Mouse (Mus musculus): ENCODE results near the gene Osbpl10. TPM values are rescaled to one million over a fixed set of nuclear protein-coding genes. Genes with fewer than 3 reads are reported as not detected.

Gene Osbpl10
- polyA plus RNA-seq, 1 experiment, result not detected

DNA sequence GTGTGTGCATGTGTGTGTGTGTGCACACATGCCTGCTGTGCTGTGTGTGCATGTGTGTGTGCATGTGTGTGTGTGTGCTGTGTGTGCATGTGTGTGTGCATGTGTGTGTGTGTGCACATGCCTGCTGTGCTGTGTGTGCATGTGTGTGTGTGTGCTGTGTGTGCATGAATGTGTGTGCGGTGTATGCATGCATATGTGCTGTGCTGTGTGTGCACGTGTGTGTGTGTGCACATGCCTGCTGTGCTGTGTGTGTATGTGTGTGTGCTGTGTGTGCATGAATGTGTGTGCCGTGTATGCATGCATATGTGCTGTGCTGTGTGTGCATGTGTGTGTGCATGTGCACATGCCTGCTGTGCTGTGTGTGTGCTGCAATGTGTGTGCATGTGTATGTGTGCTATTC, 9.7 kb downstream of the Osbpl10 start:
- no peaks in the 10 kb centered on the region; the same call in 1 of the 2 replicates for H3K4me1 ChIP-seq (ENCODE audit: control insufficient read depth, insufficient read depth, low read length)
- TF ChIP-seq POLR2A (IDR thresholded peaks at IDR 0.05; ENCODE audit: borderline replicate concordance, control insufficient read depth, low read depth, low read length) (no peak), CTCF (IDR thresholded peaks at IDR 0.05; ENCODE audit: control insufficient read depth, insufficient read depth, low read length) (no peak)
- H3K27ac ChIP-seq (ENCODE audit: control insufficient read depth, insufficient read depth, low read depth, low read length, poor library complexity), result no peak overlapping the region
- WGBS, result 92% methylated on average over 3 of the region's 3 CpGs
- no peak overlapping the region for H3K4me3 ChIP-seq (replicated peaks; ENCODE audit: control insufficient read depth, low read depth, low read length)

- 83% methylated on average over 6 of the region's 6 CpGs for WGBS
- no peak overlapping the region for H3K4me3 ChIP-seq (replicated peaks; ENCODE audit: control insufficient read depth, low read depth, low read length)
- no peaks in the 10 kb centered on the region; the same call in 1 of the 2 replicates for H3K4me1 ChIP-seq (ENCODE audit: control insufficient read depth, insufficient read depth, low read length)
- TF ChIP-seq CTCF (IDR thresholded peaks at IDR 0.05; ENCODE audit: control insufficient read depth, insufficient read depth, low read length) (no peak), POLR2A (IDR thresholded peaks at IDR 0.05; ENCODE audit: borderline replicate concordance, control insufficient read depth, low read depth, low read length) (no peak)
- no peak overlapping the region for H3K27ac ChIP-seq (ENCODE audit: control insufficient read depth, insufficient read depth, low read depth, low read length, poor library complexity)
Observed at GRCm38 (mm10) chr9:114988610-114989327, 10.4 kb downstream of the Osbpl10 start.

DNA sequence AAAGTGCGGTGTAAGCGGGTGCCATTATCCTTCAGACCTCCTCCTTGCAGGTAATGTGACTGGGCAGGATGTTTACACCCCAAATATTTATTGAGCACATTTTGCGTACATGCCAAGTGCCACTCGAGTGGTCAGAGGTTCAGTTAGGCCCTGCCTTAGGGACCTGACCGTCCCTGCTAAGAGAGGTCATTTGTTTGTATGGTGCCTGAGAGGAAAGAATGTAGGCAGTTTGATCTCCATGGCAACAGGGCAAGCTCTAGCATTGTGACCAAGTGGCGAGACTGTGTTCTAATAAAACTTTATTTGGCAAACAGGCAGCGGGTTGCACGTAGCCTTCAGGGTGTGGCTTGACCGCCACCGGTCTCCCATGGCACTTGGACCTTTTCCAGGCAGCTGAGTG, 12.1 kb downstream of the Osbpl10 start:
- no peak for TF ChIP-seq POLR2A (IDR thresholded peaks at IDR 0.05; ENCODE audit: borderline replicate concordance, control insufficient read depth, low read depth, low read length)
- no peak for TF ChIP-seq CTCF (IDR thresholded peaks at IDR 0.05; ENCODE audit: control insufficient read depth, insufficient read depth, low read length)
- 88% methylated on average over 10 of the region's 10 CpGs for WGBS
- no peak overlapping the region for H3K27ac ChIP-seq (ENCODE audit: control insufficient read depth, insufficient read depth, low read depth, low read length, poor library complexity)
- no peak overlapping the region for H3K4me3 ChIP-seq (replicated peaks; ENCODE audit: control insufficient read depth, low read depth, low read length)
- no peaks in the 10 kb centered on the region; the same call in 1 of the 2 replicates for H3K4me1 ChIP-seq (ENCODE audit: control insufficient read depth, insufficient read depth, low read length)

DNA sequence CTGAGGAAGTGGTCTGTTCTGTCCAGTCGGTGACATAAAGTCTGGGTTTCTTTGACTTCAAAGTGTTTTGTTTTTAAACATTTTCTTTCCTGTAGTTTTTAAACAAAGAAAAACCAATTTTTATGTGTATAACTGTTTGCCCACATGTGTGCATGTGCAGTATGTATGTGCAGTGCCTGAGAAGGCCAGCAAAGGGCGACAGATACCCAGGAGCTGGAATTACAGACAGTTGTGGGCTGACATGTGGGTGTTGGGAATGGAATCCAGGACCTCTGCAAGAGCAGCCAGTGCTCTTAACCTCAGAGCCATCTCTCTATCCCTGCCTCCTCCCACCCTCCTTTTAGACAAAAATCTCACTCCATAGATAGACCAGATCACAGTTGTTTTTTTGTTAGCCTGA, 14.2 kb downstream of the Osbpl10 start:
- H3K4me3 ChIP-seq (replicated peaks; ENCODE audit: control insufficient read depth, low read depth, low read length), result no peak overlapping the region
- no peaks in the 10 kb centered on the region; the same call in 1 of the 2 replicates for H3K4me1 ChIP-seq (ENCODE audit: control insufficient read depth, insufficient read depth, low read length)
- H3K27ac ChIP-seq (ENCODE audit: control insufficient read depth, insufficient read depth, low read depth, low read length, poor library complexity), result no peak overlapping the region
- TF ChIP-seq POLR2A (IDR thresholded peaks at IDR 0.05; ENCODE audit: borderline replicate concordance, control insufficient read depth, low read depth, low read length) (no peak), CTCF (IDR thresholded peaks at IDR 0.05; ENCODE audit: control insufficient read depth, insufficient read depth, low read length) (no peak)
- 79% methylated on average over 2 of the region's 2 CpGs for WGBS

- TF ChIP-seq CTCF (IDR thresholded peaks at IDR 0.05; ENCODE audit: control insufficient read depth, insufficient read depth, low read length) (no peak), POLR2A (IDR thresholded peaks at IDR 0.05; ENCODE audit: borderline replicate concordance, control insufficient read depth, low read depth, low read length) (no peak)
- WGBS, result 87% methylated on average over 4 of the region's 4 CpGs
- H3K4me3 ChIP-seq (replicated peaks; ENCODE audit: control insufficient read depth, low read depth, low read length), result no peak overlapping the region
- H3K27ac ChIP-seq (ENCODE audit: control insufficient read depth, insufficient read depth, low read depth, low read length, poor library complexity), result no peak overlapping the region
- H3K4me1 ChIP-seq (ENCODE audit: control insufficient read depth, insufficient read depth, low read length), result no peaks in the 10 kb centered on the region
Observed at GRCm38 (mm10) chr9:114995250-114995649, 16.9 kb downstream of the Osbpl10 start.

- WGBS, result 71% methylated on average over 4 of the region's 4 CpGs
- TF ChIP-seq CTCF (IDR thresholded peaks at IDR 0.05; ENCODE audit: control insufficient read depth, insufficient read depth, low read length), result no peak
- TF ChIP-seq POLR2A (IDR thresholded peaks at IDR 0.05; ENCODE audit: borderline replicate concordance, control insufficient read depth, low read depth, low read length), result no peak
- H3K27ac ChIP-seq (ENCODE audit: control insufficient read depth, insufficient read depth, low read depth, low read length, poor library complexity), result no peak overlapping the region
Observed at GRCm38 (mm10) chr9:114995716-114996115, 17.3 kb downstream of the Osbpl10 start.

DNA sequence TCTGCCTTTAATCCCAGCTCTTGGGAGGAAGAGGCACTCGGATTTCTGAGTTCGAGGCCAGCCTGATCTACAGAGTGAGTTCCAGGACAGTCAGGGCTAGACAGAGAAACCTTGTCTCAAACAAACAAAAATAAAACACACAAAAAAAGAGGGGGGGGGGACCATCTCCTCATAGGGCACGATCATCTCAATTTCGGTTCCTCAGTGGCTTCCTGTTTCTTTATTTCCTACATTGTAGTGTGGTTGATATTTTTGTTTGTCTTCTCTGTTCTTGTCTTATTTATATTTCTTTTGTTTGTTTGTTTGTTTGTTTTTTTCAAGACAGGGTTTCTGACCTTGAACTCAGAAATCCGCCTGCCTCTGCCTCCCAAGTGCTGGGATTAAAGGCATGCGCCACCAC, 18.1 kb downstream of the Osbpl10 start:
- no peak for TF ChIP-seq CTCF (IDR thresholded peaks at IDR 0.05; ENCODE audit: control insufficient read depth, insufficient read depth, low read length)
- TF ChIP-seq POLR2A (IDR thresholded peaks at IDR 0.05; ENCODE audit: borderline replicate concordance, control insufficient read depth, low read depth, low read length), result no peak
- H3K4me1 ChIP-seq (ENCODE audit: control insufficient read depth, insufficient read depth, low read length), result no peaks in the 10 kb centered on the region
- 70% methylated on average over 6 of the region's 6 CpGs for WGBS
- no peak overlapping the region for H3K4me3 ChIP-seq (replicated peaks; ENCODE audit: control insufficient read depth, low read depth, low read length)
- H3K27ac ChIP-seq (ENCODE audit: control insufficient read depth, insufficient read depth, low read depth, low read length, poor library complexity), result no peak overlapping the region

More at GRCm38 (mm10) chr9:114995716-114996115, 17.3 kb downstream of the Osbpl10 start:
- Histone ChIP-seq H3K4me3 (replicated peaks; ENCODE audit: control insufficient read depth, low read depth, low read length) (no peak overlapping the region), H3K4me1 (ENCODE audit: control insufficient read depth, insufficient read depth, low read length) (no peaks in the 10 kb centered on the region)

GRCm38 (mm10) chr9:114999010-114999770, 20.8 kb downstream of the Osbpl10 start:
- TF ChIP-seq CTCF (IDR thresholded peaks at IDR 0.05; ENCODE audit: control insufficient read depth, insufficient read depth, low read length) (no peak), POLR2A (IDR thresholded peaks at IDR 0.05; ENCODE audit: borderline replicate concordance, control insufficient read depth, low read depth, low read length) (no peak)
- WGBS, result 77% methylated on average over 6 of the region's 6 CpGs
- H3K4me1 ChIP-seq (ENCODE audit: control insufficient read depth, insufficient read depth, low read length), result no peaks in the 10 kb centered on the region
- H3K27ac ChIP-seq (ENCODE audit: control insufficient read depth, insufficient read depth, low read depth, low read length, poor library complexity), result no peak overlapping the region
- H3K4me3 ChIP-seq (replicated peaks; ENCODE audit: control insufficient read depth, low read depth, low read length), result no peak overlapping the region

Data from bone marrow, adult 2 months (tissue).